Mouse (Mus musculus) B cell, adult 67 days (primary cell): ENCODE measurements around the gene Otop3. TPM values are rescaled to one million over a fixed set of nuclear protein-coding genes. Genes with fewer than 3 reads are reported as not detected.

Experiments used
- total RNA-seq, 2 experiments: library from RNA; stranded (reverse); gene quantifications; 4 replicates each; pipeline ENCODE4 v1.2.4; 2023

Otop3 gene
- not detected for total RNA-seq

GRCm38 (mm10) chr11:115334531-115334930 lies at the start of gene Otop3:
Gene Otop3 (plus strand): TSS chr11:115334731.

GRCm38 (mm10) chr11:115297214-115297826 lies 37.2 kb upstream of the Otop3 start, which contains the start of gene Fads6:
Gene Fads6 (minus strand): TSS chr11:115297663.

GRCm38 (mm10) chr11:115306863-115307262 lies 27.7 kb upstream of the Otop3 start, which contains the start of gene Otop2:
Gene Otop2 (plus strand): TSS chr11:115307163.

GRCm38 (mm10) chr11:115321906-115322693 lies 12.4 kb upstream of the Otop3 start, which contains the start of gene Ush1g:
Gene Ush1g (minus strand): TSS chr11:115322041.

GRCm38 (mm10) chr11:115367395-115367944 lies 32.9 kb downstream of the Otop3 start, which contains the start of gene Hid1:
Gene Hid1 (minus strand): TSS chr11:115367756.

GRCm38 (mm10) chr11:115381743-115382539 lies 47.4 kb downstream of the Otop3 start, which contains the start of gene Cdr2l:
Gene Cdr2l (plus strand): TSS chr11:115381916.

Other genes starting within 250 kb of the Otop3 start
- gene Rab37, start 243.3 kb upstream of the Otop3 start, total RNA-seq: 1 to 10 TPM; 6.3 to 8.4 TPM
- 10 to 100 TPM in 1 of 2 experiments, 1 to 10 TPM in 1; 6.3 to 12.4 TPM for gene Cd300lf, start 200.7 kb upstream of the Otop3 start, total RNA-seq
- gene Slc9a3r1, start 171.4 kb upstream of the Otop3 start, total RNA-seq: 10 to 100 TPM; 83.4 to 90.5 TPM
- 10 to 100 TPM; 11.5 to 20.2 TPM for gene Tmem104, start 147.2 kb upstream of the Otop3 start, total RNA-seq
- 10 to 100 TPM; 17.5 to 21.0 TPM for gene Nat9, start 146.9 kb upstream of the Otop3 start, total RNA-seq
- not detected for gene Grin2c, start 67.5 kb upstream of the Otop3 start, total RNA-seq
- gene Fdxr, start 57.7 kb upstream of the Otop3 start, total RNA-seq: 10 to 100 TPM; 21.8 to 23.8 TPM
- gene Fads6, start 37.1 kb upstream of the Otop3 start, total RNA-seq: under 1 TPM in 1 of 2 experiments, not detected in 1; 0.33 TPM
- gene Otop2, start 27.6 kb upstream of the Otop3 start, total RNA-seq: not detected
- gene Ush1g, start 12.7 kb upstream of the Otop3 start, total RNA-seq: not detected
- under 1 TPM; 0.49 to 0.71 TPM for gene Hid1, start 33.0 kb downstream of the Otop3 start, total RNA-seq
- gene Cdr2l, start 47.2 kb downstream of the Otop3 start, total RNA-seq: not detected
- 10 to 100 TPM; 45.7 to 47.3 TPM for gene Mrpl58, start 69.0 kb downstream of the Otop3 start, total RNA-seq
- 100 to 1,000 TPM; 178 to 191 TPM for gene Atp5h, start 85.2 kb downstream of the Otop3 start, total RNA-seq
- gene Kctd2, start 85.4 kb downstream of the Otop3 start, total RNA-seq: 10 to 100 TPM; 45.6 to 46.5 TPM
- not detected for gene Trim80, start 105.8 kb downstream of the Otop3 start, total RNA-seq
- not detected for gene Slc16a5, start 127.7 kb downstream of the Otop3 start, total RNA-seq
- 10 to 100 TPM; 12.8 to 17.2 TPM for gene Armc7, start 140.9 kb downstream of the Otop3 start, total RNA-seq
- 10 to 100 TPM; 80.8 to 91.6 TPM for gene Nt5c, start 157.1 kb downstream of the Otop3 start, total RNA-seq
- gene Jpt1, start 179.7 kb downstream of the Otop3 start, total RNA-seq: 100 to 1,000 TPM; 204 to 206 TPM
- 100 to 1,000 TPM; 259 to 284 TPM for gene Sumo2, start 201.5 kb downstream of the Otop3 start, total RNA-seq
- gene Nup85, start 229.7 kb downstream of the Otop3 start, total RNA-seq: 10 to 100 TPM; 72.6 to 89.3 TPM